Comparison of ENCODE assay signal across 9 mouse cellular contexts in the genomic region with DNA sequence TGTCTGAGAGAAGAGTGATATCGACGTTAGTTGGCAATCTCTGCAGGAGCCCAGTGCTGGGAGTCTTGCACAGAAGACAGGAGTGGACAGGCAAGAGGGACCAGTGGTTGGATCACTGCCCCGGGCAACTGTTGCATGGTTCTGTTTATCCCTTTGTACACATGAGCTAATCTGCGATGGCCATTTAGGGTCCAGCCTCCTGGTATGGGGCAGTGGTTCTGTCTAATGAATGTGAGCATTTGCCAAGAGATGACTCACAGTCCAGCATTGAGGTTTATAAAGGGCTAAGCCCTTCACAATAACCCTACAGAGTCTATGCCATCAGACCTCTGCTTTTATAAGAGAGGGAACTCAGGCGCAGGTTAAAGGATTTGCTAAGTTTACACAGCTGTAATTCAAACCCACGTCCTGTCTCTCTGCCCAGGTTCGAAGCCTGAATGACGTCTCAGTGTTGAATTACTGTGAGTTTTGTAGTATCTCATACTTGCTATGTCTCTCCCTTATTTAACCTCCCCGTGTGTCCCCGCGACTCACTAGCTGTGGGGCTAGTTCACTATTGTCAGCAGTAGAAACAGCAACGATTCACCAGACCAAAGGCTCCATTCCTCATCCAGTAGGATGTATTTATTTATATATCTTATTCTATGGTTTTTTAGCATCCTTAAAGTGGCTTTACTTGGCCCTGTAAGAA. TPM values are rescaled to one million over a fixed set of nuclear protein-coding genes. Genes with fewer than 3 reads are reported as not detected.
DNase-seq lines count a peak whose midpoint lies in the region; ATAC-seq and TF ChIP-seq lines count a peak whose summit lies in the region.
"Had no signal": no experiment of that assay in that cellular context is flagged by ENCODE, and none has a peak within 500 bp of the region (broad histone marks: within the 10 kb centered on the region; RNA-seq: fewer than 3 reads in every experiment).

No protein-coding gene starts in this region.

- no peak for TF ChIP-seq CTCF in layer of hippocampus, adult 2 months (conservative IDR thresholded peaks at IDR 0.05)

- DNase-seq in layer of hippocampus, adult 2 months (ENCODE audit: low spot score in 2 of 2) = peak in 1 of 2 experiments; percentile 34
- DNase-seq in layer of hippocampus, adult 9-10 months (ENCODE audit: low spot score) = no peak
- peak; percentile 10 to 30 for DNase-seq in adrenal gland, postnatal 36 days
- DNase-seq in fibroblast of lung, adult 2 months (ENCODE audit: low read depth) = peak; percentile 36
- DNase-seq in thymus, postnatal 0 days (ENCODE audit: low spot score) = no peak
- no peak for DNase-seq in kidney, postnatal 4 days
- DNase-seq in natural killer cell, adult 2 months (ENCODE audit: low spot score in 2 of 2) = no peak

- H3K9me3 ChIP-seq in midbrain, embryonic 12.5 days = no peaks in the 10 kb centered on the region

- H3K36me3 ChIP-seq in midbrain, embryonic 12.5 days = no peaks in the 10 kb centered on the region

- no peaks in the 10 kb centered on the region for H3K27me3 ChIP-seq in midbrain, embryonic 12.5 days

- peak overlapping the region; percentile 6; the same call in 1 of the 2 replicates for H3K4me3 ChIP-seq in layer of hippocampus, adult 2 months
- no peak overlapping the region for H3K4me3 ChIP-seq in midbrain, embryonic 12.5 days

- no peak overlapping the region for H3K9ac ChIP-seq in midbrain, embryonic 12.5 days (replicated peaks)

- peak; percentile 57 for ATAC-seq in midbrain, embryonic 12.5 days (ENCODE audit: low FRiP score, low read depth)

- peaks cover 19% of the 10 kb centered on the region for H3K4me1 ChIP-seq in midbrain, embryonic 12.5 days

- peak overlapping the region; percentile 92 for H3K27ac ChIP-seq in layer of hippocampus, adult 2 months
- peak overlapping the region; percentile 73 for H3K27ac ChIP-seq in midbrain, embryonic 12.5 days (replicated peaks)

- H3K4me2 ChIP-seq in midbrain, embryonic 12.5 days (replicated peaks) = no peak overlapping the region

- WGBS in midbrain, embryonic 12.5 days = 55% methylated on average over 12 of the region's 12 CpGs

RNA-seq across cellular contexts. Expression of a gene that starts 37.4 kb away (rescaled TPM):
- total RNA-seq in layer of hippocampus, adult 2 months (2021) = 100 to 1,000 TPM; 101 to 111 TPM
- 10 to 100 TPM in 1 of 2 experiments, 1 to 10 TPM in 1; 7.6 to 12.2 TPM for total RNA-seq in adrenal gland, postnatal 36 days (2021)
- polyA plus RNA-seq in midbrain, embryonic 12.5 days (2016; fragmentation: Nextera tagmentation; extraction: Ambion mirVana) = 23.4 and 23.5 TPM in 2 replicates
- 0.12 and 0.29 TPM in 2 replicates for polyA plus RNA-seq in thymus, postnatal 0 days (2015; fragmentation: Nextera tagmentation; extraction: Ambion mirVana)
- total RNA-seq: hematopoietic stem cell, adult 5-6 weeks had no signal

Comparison
In these comparisons a context has a peak if more than half of its experiments do, and no peak if none do; other contexts are left out.
1. DNase-seq: peak in adrenal gland, postnatal 36 days (2 of 2) and fibroblast of lung, adult 2 months (single experiment); none in layer of hippocampus, adult 9-10 months (single experiment), thymus, postnatal 0 days (single experiment), kidney, postnatal 4 days (0 of 2) and natural killer cell, adult 2 months (0 of 2).
2. RNA of a gene that starts 37.4 kb away (total RNA-seq): 101 to 111 TPM in layer of hippocampus, adult 2 months; 7.6 to 12.2 TPM in adrenal gland, postnatal 36 days; every median in the first group is over 4 times any median in the second.